Mouse (Mus musculus): ENCODE measurements around the gene Ddx39b. TPM values are rescaled to one million over a fixed set of nuclear protein-coding genes. Genes with fewer than 3 reads are reported as not detected.

The Ddx39b gene
- polyA plus RNA-seq, 1 experiment from 2014 or later, result 213 TPM

DNA sequence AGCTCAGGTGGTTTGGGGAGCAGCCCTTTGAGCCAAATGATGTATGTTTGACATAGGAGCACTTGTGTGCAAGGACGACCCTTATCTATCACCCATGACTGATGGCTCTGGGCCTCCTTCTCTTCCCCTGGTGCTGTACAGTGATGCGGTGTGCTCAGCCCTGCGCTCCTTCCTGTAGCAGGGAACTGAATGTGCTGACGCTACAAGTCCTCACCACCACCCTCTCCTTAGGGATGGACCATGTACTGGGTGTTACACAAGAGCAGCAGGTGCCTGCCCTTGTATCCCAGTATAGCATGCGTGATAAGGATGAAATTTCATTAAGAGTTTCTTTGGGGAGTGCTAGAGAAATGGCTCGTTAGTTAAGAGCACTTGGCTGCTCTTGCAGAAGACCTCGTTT is 5.6 kb downstream of the Ddx39b start:
- Histone ChIP-seq H3K4me1 (replicated peaks) (peaks cover 42% of the 10 kb centered on the region), H3K4me2 (no peak overlapping the region), H3K36me3 (peaks cover 86% of the 10 kb centered on the region), H3K4me3 (no peak overlapping the region), H3K9ac (no peak overlapping the region), H3K27me3 (no peaks in the 10 kb centered on the region), H3K9me3 (replicated peaks) (no peaks in the 10 kb centered on the region), H3K27ac (no peak overlapping the region)
- no peak for ATAC-seq (replicated peaks; ENCODE audit: insufficient number of reproducible peaks, insufficient read depth, low FRiP score, low read depth)
- WGBS, result 65% methylated on average over 7 of the region's 7 CpGs

DNA sequence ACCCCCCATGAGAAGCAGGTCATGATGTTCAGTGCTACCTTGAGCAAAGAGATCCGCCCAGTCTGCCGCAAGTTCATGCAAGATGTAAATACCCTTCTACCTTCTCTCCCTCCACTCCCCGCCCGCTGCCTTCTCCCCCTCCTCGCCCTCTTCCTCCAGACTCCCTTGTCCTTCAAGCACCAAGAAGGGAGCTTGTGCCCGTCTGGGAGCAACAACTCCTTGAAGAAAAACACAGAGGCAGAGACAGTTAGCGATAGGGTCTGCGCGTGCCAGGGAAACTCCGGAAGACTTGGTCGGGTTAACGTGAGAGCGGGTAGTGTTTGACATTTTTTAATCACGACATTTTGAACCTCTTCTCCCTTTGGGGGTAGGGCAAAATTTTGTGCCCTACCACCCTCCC is 7.4 kb downstream of the Ddx39b start:
- 87% methylated on average over 14 of the region's 14 CpGs for WGBS
- H3K9me3 ChIP-seq (replicated peaks), result no peaks in the 10 kb centered on the region
- peaks cover 98% of the 10 kb centered on the region for H3K36me3 ChIP-seq
- H3K9ac ChIP-seq, result no peak overlapping the region
- H3K4me3 ChIP-seq, result no peak overlapping the region
- peaks cover 31% of the 10 kb centered on the region for H3K4me1 ChIP-seq (replicated peaks)
- no peak overlapping the region for H3K27ac ChIP-seq
- no peak overlapping the region for H3K4me2 ChIP-seq
- H3K27me3 ChIP-seq, result no peaks in the 10 kb centered on the region
- no peak for ATAC-seq (replicated peaks; ENCODE audit: insufficient number of reproducible peaks, insufficient read depth, low FRiP score, low read depth)

DNA sequence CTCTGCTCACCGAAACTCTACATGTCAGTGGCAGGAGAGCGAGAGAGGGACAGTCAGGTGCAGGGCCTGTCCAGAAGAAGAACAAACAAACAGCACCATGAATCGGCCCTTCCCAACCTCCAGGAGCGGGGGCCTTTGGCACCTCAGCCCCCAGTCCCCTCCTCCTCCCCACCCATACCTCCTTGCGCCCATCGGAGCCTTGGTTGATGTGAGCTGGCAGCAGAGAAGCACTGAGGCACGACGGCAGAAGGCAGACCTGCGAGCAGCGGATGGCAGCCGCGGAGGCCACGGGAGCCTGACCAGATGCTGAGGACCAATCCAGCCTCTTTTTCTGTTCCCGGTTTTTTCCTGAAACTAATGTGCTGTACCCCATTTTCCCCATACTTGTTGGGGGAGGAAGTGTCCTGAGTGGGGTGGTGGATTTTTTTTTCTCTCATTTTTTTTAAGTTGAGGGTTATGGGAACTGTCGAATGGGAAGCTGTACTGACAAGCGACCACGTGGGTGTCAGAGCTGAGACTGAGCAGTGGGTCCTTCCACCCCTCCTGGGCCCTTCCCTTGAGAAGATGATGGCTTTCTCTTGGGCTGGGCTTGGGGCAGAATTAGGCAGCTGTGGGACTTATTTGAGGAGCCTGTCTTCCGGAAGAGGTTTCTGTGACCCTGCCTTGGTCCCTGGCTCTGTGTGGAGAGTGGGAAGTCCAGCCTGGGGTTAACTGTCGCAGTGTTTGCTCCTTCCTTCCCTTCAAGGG is 8.1 kb downstream of the Ddx39b start:
- Histone ChIP-seq H3K9ac (no peak overlapping the region), H3K36me3 (peaks cover 95% of the 10 kb centered on the region), H3K4me1 (replicated peaks) (peaks cover 25% of the 10 kb centered on the region), H3K27ac (no peak overlapping the region), H3K4me3 (no peak overlapping the region), H3K4me2 (no peak overlapping the region), H3K27me3 (no peaks in the 10 kb centered on the region), H3K9me3 (replicated peaks) (no peaks in the 10 kb centered on the region)
- 88% methylated on average over 19 of the region's 19 CpGs for WGBS
- no peak for ATAC-seq (replicated peaks; ENCODE audit: insufficient number of reproducible peaks, insufficient read depth, low FRiP score, low read depth)

DNA sequence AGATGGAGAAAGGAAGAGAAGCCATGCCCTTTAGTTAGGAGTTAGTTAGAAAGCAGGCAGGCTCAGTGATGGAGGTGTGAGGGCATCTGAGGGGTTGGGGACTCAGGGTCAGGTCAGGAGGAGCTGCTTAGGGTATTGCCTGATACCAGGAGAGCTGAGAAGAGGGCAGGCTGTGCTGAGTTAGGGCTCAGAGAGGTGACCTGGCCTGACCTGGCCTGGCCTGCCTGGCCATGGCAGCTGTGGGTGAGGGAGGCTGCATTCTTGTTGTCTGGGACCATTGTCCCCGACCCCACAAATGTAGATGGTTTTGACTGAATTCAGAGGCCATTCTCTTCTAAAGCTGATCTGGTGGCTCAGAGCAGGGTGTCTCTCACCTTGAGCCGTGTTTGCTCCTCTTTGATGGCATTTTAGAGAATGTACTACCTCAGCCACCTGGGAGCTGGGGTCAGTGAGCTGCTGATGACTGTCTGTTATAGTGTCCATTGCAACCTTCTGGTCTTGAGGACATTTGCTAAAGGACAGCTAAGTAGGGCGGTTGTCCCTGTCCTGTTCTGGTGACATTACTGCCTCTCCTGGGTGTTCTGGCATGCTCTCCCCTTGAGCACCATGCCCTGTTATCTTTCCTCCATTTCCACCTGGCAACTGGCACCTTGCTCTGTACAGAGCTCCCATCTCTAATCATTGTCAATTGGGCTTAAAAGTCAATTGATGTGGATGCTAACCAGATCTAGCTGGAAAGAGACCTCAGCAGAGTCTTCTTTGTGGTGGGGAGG is 9.0 kb downstream of the Ddx39b start:
- no peak for ATAC-seq (replicated peaks; ENCODE audit: insufficient number of reproducible peaks, insufficient read depth, low FRiP score, low read depth)
- H3K9ac ChIP-seq, result no peak overlapping the region
- H3K9me3 ChIP-seq (replicated peaks), result no peaks in the 10 kb centered on the region
- H3K4me1 ChIP-seq (replicated peaks), result peaks cover 16% of the 10 kb centered on the region
- WGBS, result 91% methylated on average over 3 of the region's 3 CpGs
- H3K27me3 ChIP-seq, result no peaks in the 10 kb centered on the region
- peaks cover 86% of the 10 kb centered on the region for H3K36me3 ChIP-seq
- H3K4me2 ChIP-seq, result no peak overlapping the region
- no peak overlapping the region for H3K4me3 ChIP-seq
- no peak overlapping the region for H3K27ac ChIP-seq

DNA sequence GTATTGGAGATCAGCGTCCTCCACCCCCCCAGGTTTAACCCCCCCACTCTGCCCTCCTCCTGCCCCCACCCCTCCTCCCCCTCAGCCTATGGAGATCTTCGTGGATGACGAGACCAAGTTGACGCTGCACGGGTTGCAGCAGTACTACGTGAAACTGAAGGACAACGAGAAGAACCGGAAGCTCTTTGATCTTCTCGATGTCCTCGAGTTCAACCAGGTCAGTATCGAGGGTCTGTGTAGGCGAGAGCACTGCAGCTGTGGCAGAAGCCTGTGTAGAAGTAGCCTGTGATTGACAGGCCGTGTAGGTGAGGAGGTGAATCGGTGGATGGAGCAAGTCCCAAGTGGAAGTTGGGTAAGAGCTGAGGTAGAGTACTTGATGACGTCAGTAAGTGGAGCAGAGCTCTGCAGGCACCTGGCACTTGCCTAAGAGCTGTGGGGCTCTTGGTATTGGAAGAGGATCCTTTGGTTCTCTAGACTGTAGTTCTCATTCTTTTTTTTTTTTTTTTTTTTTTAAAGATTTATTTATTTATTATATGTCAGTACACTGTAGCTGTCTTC is 9.7 kb downstream of the Ddx39b start:
- ATAC-seq (replicated peaks; ENCODE audit: insufficient number of reproducible peaks, insufficient read depth, low FRiP score, low read depth), result no peak
- Histone ChIP-seq H3K4me2 (no peak overlapping the region), H3K4me1 (replicated peaks) (peaks cover 9% of the 10 kb centered on the region), H3K27me3 (no peaks in the 10 kb centered on the region), H3K9ac (no peak overlapping the region), H3K4me3 (no peak overlapping the region), H3K36me3 (peaks cover 79% of the 10 kb centered on the region), H3K9me3 (replicated peaks) (no peaks in the 10 kb centered on the region), H3K27ac (no peak overlapping the region)
- WGBS, result 71% methylated on average over 15 of the region's 15 CpGs

DNA sequence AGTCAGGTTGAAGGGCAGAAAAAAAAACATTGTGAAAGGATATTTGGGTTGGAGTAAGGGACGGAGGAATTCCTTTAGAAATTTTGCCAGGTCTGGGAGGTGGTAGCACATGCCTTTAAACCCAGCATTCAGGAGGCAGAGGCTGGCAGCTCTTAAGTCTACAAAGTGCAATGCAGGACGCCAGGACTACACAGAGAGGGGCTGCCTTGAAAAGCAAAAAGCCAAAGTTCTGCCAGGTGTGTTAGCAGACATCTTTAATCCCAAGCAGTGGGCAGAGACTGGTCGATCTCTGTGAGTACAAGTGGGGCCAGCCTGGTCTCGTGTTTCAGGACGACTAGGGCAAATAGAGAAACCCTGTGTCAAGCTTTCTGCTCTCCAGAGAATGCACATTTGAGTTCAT is 10.4 kb downstream of the Ddx39b start:
- Histone ChIP-seq H3K36me3 (peaks cover 72% of the 10 kb centered on the region), H3K4me1 (replicated peaks) (peaks cover 4% of the 10 kb centered on the region), H3K4me2 (no peak overlapping the region), H3K4me3 (no peak overlapping the region), H3K27me3 (no peaks in the 10 kb centered on the region), H3K9ac (no peak overlapping the region), H3K27ac (no peak overlapping the region), H3K9me3 (replicated peaks) (no peaks in the 10 kb centered on the region)
- WGBS, result 83% methylated on average over 5 of the region's 5 CpGs
- ATAC-seq (replicated peaks; ENCODE audit: insufficient number of reproducible peaks, insufficient read depth, low FRiP score, low read depth), result no peak

DNA sequence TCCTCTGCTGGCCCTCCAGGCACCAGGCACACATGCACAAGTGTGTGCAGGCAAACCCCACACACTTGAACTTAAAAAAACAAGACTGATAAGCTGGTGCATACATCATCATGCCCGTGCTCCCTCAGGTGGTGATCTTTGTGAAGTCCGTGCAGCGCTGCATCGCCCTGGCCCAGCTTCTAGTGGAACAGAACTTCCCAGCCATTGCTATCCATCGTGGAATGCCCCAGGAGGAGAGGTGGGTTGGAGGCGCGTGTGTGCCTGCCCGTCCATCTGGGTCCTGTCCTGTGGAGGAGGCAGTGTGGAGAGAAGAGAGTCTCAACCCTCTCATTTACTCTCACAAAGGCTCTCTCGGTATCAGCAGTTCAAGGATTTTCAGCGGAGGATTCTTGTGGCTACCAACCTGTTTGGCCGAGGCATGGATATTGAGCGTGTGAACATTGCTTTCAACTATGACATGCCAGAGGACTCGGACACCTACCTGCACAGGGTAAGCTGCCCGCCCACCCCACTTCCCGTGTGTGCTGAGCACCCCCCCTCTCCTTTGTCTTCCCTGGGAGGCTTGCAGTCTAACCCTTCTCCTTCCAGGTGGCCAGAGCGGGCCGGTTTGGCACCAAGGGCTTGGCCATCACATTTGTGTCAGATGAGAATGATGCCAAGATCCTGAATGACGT is 11.2 kb downstream of the Ddx39b start:
- Histone ChIP-seq H3K4me2 (no peak overlapping the region), H3K36me3 (peaks cover 64% of the 10 kb centered on the region), H3K4me1 (replicated peaks) (peaks cover 2% of the 10 kb centered on the region; the same call in 1 of the 2 replicates), H3K27ac (no peak overlapping the region), H3K9ac (no peak overlapping the region), H3K27me3 (no peaks in the 10 kb centered on the region), H3K4me3 (no peak overlapping the region), H3K9me3 (replicated peaks) (no peaks in the 10 kb centered on the region)
- 80% methylated on average over 18 of the region's 18 CpGs for WGBS
- ATAC-seq (replicated peaks; ENCODE audit: insufficient number of reproducible peaks, insufficient read depth, low FRiP score, low read depth), result no peak

DNA sequence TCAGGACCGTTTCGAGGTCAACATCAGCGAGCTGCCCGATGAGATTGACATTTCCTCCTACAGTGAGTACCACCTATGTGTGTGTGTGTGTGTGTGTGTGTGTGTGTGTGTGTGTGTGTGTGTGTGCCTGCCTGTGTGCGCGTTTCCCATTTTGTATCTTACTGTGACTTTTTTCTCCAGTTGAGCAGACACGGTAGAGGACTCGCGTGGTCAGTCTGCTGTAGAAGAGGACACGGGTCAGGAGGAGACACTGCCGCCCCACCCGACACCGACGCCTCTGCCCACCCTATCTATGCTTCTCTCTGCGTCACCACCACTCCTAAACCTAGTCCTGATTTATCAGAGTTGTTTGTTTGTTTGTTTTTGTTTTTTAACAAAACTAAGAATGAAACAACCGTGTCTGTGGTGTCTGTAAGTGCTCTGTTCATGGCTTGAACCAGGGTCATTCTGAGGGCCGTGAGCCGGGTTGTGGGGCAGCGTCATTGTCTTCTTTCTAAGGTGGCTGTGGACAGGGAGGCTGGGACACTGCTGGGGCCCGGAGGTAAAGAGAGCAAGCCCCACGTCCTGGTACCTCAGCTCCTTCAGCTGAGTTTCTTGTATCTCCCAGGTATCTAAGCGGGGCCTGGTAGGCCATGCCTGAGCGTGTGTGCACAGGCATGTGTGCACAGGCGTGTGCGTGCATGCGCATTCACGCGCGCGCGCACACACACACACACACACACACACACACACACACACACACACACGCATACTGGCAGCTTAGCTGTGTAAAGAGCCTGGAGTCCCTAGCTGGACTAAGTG is 11.9 kb downstream of the Ddx39b start:
- WGBS, result 81% methylated on average over 32 of the region's 32 CpGs
- Histone ChIP-seq H3K27me3 (no peaks in the 10 kb centered on the region), H3K27ac (no peak overlapping the region), H3K9ac (no peak overlapping the region), H3K4me3 (no peak overlapping the region), H3K36me3 (peaks cover 57% of the 10 kb centered on the region), H3K4me1 (replicated peaks) (peaks cover 8% of the 10 kb centered on the region), H3K4me2 (no peak overlapping the region), H3K9me3 (replicated peaks) (no peaks in the 10 kb centered on the region)
- ATAC-seq (replicated peaks; ENCODE audit: insufficient number of reproducible peaks, insufficient read depth, low FRiP score, low read depth), result no peak

DNA sequence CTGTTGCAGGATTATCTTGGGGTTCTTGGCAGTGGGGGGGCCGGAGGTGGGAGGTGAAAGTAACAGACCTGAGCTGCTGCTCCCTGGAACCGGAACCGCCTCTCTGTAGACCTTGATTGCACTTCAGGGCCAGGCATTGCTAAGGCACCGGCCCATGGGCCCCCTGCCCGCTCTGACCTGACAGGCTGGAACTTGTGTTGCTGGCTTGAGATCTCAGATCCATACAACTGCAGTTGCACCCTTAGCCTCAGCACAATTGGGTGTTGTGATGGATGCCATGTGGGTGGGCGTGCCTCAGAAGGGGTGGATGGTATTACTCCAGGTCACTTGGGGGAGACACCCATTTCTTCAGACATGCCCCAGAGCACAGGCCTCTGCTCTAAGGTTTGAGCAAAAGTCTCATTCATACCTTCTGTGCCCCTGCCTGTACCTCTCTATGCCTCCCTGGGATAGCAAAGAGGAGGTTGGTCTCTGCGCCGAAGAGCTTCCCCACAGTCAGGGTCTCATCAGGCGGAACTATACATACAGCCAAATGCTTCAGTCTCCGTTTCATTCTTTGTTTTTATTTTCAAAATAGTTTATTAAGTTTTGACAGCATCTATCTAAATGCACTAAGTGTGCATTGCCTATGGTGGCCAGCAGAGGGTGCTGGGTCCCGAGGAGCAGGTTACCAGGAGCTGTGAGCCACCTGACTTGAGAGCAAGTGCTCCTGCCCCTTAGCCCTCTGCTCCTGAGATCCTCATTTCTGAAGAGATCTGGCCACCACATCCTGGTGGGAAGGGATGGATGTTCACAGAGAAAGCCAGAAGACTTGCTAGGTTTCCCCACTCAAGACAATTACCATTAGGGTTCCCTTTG is 12.9 kb downstream of the Ddx39b start:
- no peak for ATAC-seq (replicated peaks; ENCODE audit: insufficient number of reproducible peaks, insufficient read depth, low FRiP score, low read depth)

DNA sequence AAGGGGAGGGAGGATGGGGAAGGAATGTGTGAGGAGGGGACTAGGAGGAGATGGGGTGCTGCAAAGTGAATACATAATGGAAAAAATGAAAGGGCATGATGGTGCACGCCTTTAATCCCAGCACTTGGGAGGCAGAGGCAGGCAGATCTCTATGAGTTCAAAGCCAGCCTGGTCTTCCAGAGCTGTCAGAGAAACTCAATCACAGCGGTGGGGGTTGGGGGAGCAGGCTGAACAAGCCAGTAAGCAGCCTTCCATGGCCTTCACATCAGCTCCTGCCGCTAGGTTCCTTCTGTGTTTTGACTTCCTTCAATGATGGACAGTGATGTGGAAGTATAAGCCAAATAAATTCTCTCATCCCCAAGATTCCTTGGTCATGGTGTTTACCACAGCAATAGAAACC is 13.8 kb downstream of the Ddx39b start:
- Histone ChIP-seq H3K4me1 (replicated peaks) (peaks cover 8% of the 10 kb centered on the region), H3K27ac (no peak overlapping the region), H3K9ac (no peak overlapping the region), H3K4me2 (no peak overlapping the region), H3K4me3 (no peak overlapping the region), H3K27me3 (no peaks in the 10 kb centered on the region), H3K36me3 (peaks cover 39% of the 10 kb centered on the region), H3K9me3 (replicated peaks) (no peaks in the 10 kb centered on the region)
- 69% methylated on average over 3 of the region's 3 CpGs for WGBS
- ATAC-seq (replicated peaks; ENCODE audit: insufficient number of reproducible peaks, insufficient read depth, low FRiP score, low read depth), result no peak

More for the DNA sequence above, 12.9 kb downstream of the Ddx39b start:
- Histone ChIP-seq H3K4me3 (no peak overlapping the region), H3K4me2 (no peak overlapping the region), H3K27me3 (no peaks in the 10 kb centered on the region), H3K4me1 (replicated peaks) (peaks cover 8% of the 10 kb centered on the region), H3K27ac (no peak overlapping the region), H3K36me3 (peaks cover 47% of the 10 kb centered on the region), H3K9me3 (replicated peaks) (no peaks in the 10 kb centered on the region), H3K9ac (no peak overlapping the region)
- 56% methylated on average over 11 of the region's 11 CpGs for WGBS
